Mouse (Mus musculus): Measurements from ENCODE around the gene Cdk4. TPM values are rescaled to one million over a fixed set of nuclear protein-coding genes. Genes with fewer than 3 reads are reported as not detected.
"Not testable (repeated sequence)": the region's sequence is repeated elsewhere in the genome, so short reads cannot be mapped to it uniquely, and the experiment has no call there.

The Cdk4 gene
- polyA plus RNA-seq, 3 experiments from 2014 or later = 284 to 347 (median 295) TPM

GRCm38 (mm10) chr10:127058161-127058560 lies 5.2 kb upstream of the Cdk4 start:
- ATAC-seq = peak; percentile 54

GRCm38 (mm10) chr10:127058708-127059107 lies 4.6 kb upstream of the Cdk4 start:
- no peak for ATAC-seq

GRCm38 (mm10) chr10:127059174-127059967 lies 4.0 kb upstream of the Cdk4 start:
- ATAC-seq = no peak

- ATAC-seq = peak; percentile 54
Observed at GRCm38 (mm10) chr10:127059968-127060916, 3.1 kb upstream of the Cdk4 start, which contains the start of gene March9. TSS of gene March9 (minus strand) at chr10:127060184.

GRCm38 (mm10) chr10:127061085-127061484 lies 2.2 kb upstream of the Cdk4 start:
- ATAC-seq = no peak

- no peak for ATAC-seq
Observed at GRCm38 (mm10) chr10:127061513-127061912, 1.8 kb upstream of the Cdk4 start.

GRCm38 (mm10) chr10:127062101-127062500 lies 1.2 kb upstream of the Cdk4 start:
- ATAC-seq = not testable (repeated sequence)

GRCm38 (mm10) chr10:127062503-127062902 lies 831 bp upstream of the Cdk4 start:
- ATAC-seq = no peak

GRCm38 (mm10) chr10:127063913-127064870 lies 858 bp downstream of the Cdk4 start:
- no peak for ATAC-seq

GRCm38 (mm10) chr10:127065981-127066380 lies 2.6 kb downstream of the Cdk4 start:
- no peak for ATAC-seq

GRCm38 (mm10) chr10:127066519-127067018 lies 3.2 kb downstream of the Cdk4 start:
- ATAC-seq = no peak

GRCm38 (mm10) chr10:127068360-127069038 lies 5.2 kb downstream of the Cdk4 start:
- no peak for ATAC-seq

- ATAC-seq = no peak
Observed at GRCm38 (mm10) chr10:127069281-127070189, 6.2 kb downstream of the Cdk4 start.

- ATAC-seq = peak; percentile 79
Observed at GRCm38 (mm10) chr10:127070190-127071121, 7.1 kb downstream of the Cdk4 start, which contains the start of gene Tspan31. TSS of gene Tspan31 (minus strand) at chr10:127070264.

GRCm38 (mm10) chr10:127071203-127071602 lies 7.9 kb downstream of the Cdk4 start:
- ATAC-seq = no peak

- not testable (repeated sequence) for ATAC-seq
Observed at GRCm38 (mm10) chr10:127072270-127072669, 8.9 kb downstream of the Cdk4 start.

GRCm38 (mm10) chr10:127072969-127073368 lies 9.6 kb downstream of the Cdk4 start:
- ATAC-seq = not testable (repeated sequence)

GRCm38 (mm10) chr10:127073981-127074380 lies 10.6 kb downstream of the Cdk4 start:
- ATAC-seq = no peak

GRCm38 (mm10) chr10:127075080-127075479 lies 11.7 kb downstream of the Cdk4 start, which contains the start of gene Agap2:
TSS of gene Agap2 (plus strand) at chr10:127075284.
- peak; percentile 81 for ATAC-seq
